Mouse (Mus musculus) midbrain, embryonic 11.5 days (tissue): Measurements from ENCODE around the gene Bcs1l. TPM values are rescaled to one million over a fixed set of nuclear protein-coding genes. Genes with fewer than 3 reads are reported as not detected.

Experiments
- ATAC-seq: fragments of 200-750 bp; cut with Nextera tagmentation; 2 replicates; pipeline ENCODE4 v1.8.0; 2017; ENCODE audit warnings: moderate TSS enrichment, moderate library complexity; ENCODE audit not compliant: low FRiP score
- DNase-seq: peaks from one replicate; pipeline ENCODE4 v3.0.0; 2015; ENCODE audit warnings: low spot score; ENCODE audit errors: missing footprints
- H3K27ac ChIP-seq: fragments of 300-500 bp; sonication (generic); 2 replicates; pipeline ENCODE4 v1.5.1; 2014; ENCODE audit warnings: low read depth, low read length
- H3K27me3 ChIP-seq: fragments of 300-500 bp; sonication (generic); 2 replicates; pipeline ENCODE4 v1.6.1; 2014; ENCODE audit warnings: mild to moderate bottlenecking, low read length, moderate library complexity, mixed read lengths; ENCODE audit not compliant: control insufficient read depth, insufficient read depth
- H3K36me3 ChIP-seq: fragments of 300-500 bp; sonication (generic); 2 replicates; pipeline ENCODE4 v1.6.1; 2014; ENCODE audit warnings: mild to moderate bottlenecking, low read length, moderate library complexity, mixed read lengths; ENCODE audit not compliant: control insufficient read depth, insufficient read depth
- H3K4me1 ChIP-seq: fragments of 300-500 bp; sonication (generic); 2 replicates; pipeline ENCODE4 v1.6.1; 2014; ENCODE audit warnings: low read length; ENCODE audit not compliant: control insufficient read depth, insufficient read depth
- H3K4me2 ChIP-seq: fragments of 300-500 bp; sonication (generic); 2 replicates; pipeline ENCODE4 v1.6.1; 2014; ENCODE audit warnings: mild to moderate bottlenecking, moderate library complexity
- H3K4me3 ChIP-seq: fragments of 300-500 bp; sonication (generic); 2 replicates; pipeline ENCODE4 v1.5.1; 2014; ENCODE audit warnings: low read depth, low read length
- H3K9ac ChIP-seq: fragments of 300-500 bp; sonication (generic); 2 replicates; pipeline ENCODE4 v1.6.1; 2014; ENCODE audit warnings: low read length
- H3K9me3 ChIP-seq: fragments of 300-500 bp; sonication (generic); 2 replicates; pipeline ENCODE4 v1.6.1; 2016; ENCODE audit warnings: low read length; ENCODE audit not compliant: control insufficient read depth
- WGBS: fragments of 180-500 bp; shearing (Covaris S2); extraction: QIAGEN DNeasy Blood & Tissue Kit; methylation state at CpG from one replicate; pipeline ENCODE4 v1.1.7; 2014; 5-methylcytosine and 5-hydroxymethylcytosine counted together
- microRNA-seq: library from miRNA; unstranded; fragments of <30 nt; microRNA quantifications from one replicate; pipeline ENCODE4, GENCODE M21; 2017
- polyA plus RNA-seq: library from polyadenylated mRNA; unstranded; fragments of >200 nt; fragmentation: Nextera tagmentation; extraction: Ambion mirVana; gene quantifications from 2 replicates; pipeline ENCODE4 v1.2.1, GENCODE M21; 2014

The Bcs1l gene
- polyA plus RNA-seq, 1 experiment from 2014 or later, result 22.0 TPM

GRCm38 (mm10) chr1:74632734-74633133, 44.6 kb downstream of the Bcs1l start:
- Histone ChIP-seq H3K4me2 (no peak overlapping the region), H3K9ac (no peak overlapping the region), H3K4me3 (no peak overlapping the region), H3K4me1 (no peaks in the 10 kb centered on the region), H3K9me3 (no peaks in the 10 kb centered on the region), H3K36me3 (peaks cover 6% of the 10 kb centered on the region), H3K27ac (no peak overlapping the region), H3K27me3 (no peaks in the 10 kb centered on the region)
- WGBS, result 86% methylated on average over 4 of the region's 4 CpGs
- DNase-seq, result no peak
- ATAC-seq, result no peak

Small RNAs within 50 kb of the gene (microRNA-seq; reads per million reads assigned to microRNA genes)
- not detected for gene Gm25035

Other genes with a start within 250 kb of the Bcs1l start
- gene Catip, start 226.2 kb upstream of the Bcs1l start, polyA plus RNA-seq, result 0.05 and 0.22 TPM in 2 replicates
- gene Slc11a1, start 213.1 kb upstream of the Bcs1l start, polyA plus RNA-seq, result 1.6 and 2.1 TPM in 2 replicates
- 33.4 and 37.9 TPM in 2 replicates for gene Ctdsp1, start 196.8 kb upstream of the Bcs1l start, polyA plus RNA-seq
- 0.19 and 0.23 TPM in 2 replicates for gene Vil1, start 178.9 kb upstream of the Bcs1l start, polyA plus RNA-seq
- 100.0 and 107 TPM in 2 replicates for gene Cnot9, start 82.2 kb upstream of the Bcs1l start, polyA plus RNA-seq
- gene Plcd4, start 45.4 kb upstream of the Bcs1l start, polyA plus RNA-seq, result 1.2 and 1.4 TPM in 2 replicates
- gene Usp37, start 44.0 kb upstream of the Bcs1l start, polyA plus RNA-seq, result 46.9 and 52.3 TPM in 2 replicates
- 6.9 and 8.3 TPM in 2 replicates for gene Zfp142, start within 50 bp of the Bcs1l start, polyA plus RNA-seq
- 9.0 and 11.4 TPM in 2 replicates for gene Rnf25, start 13.1 kb downstream of the Bcs1l start, polyA plus RNA-seq
- gene Stk36, start 13.2 kb downstream of the Bcs1l start, polyA plus RNA-seq, result 16.1 and 18.5 TPM in 2 replicates
- gene Ttll4, start 73.5 kb downstream of the Bcs1l start, polyA plus RNA-seq, result 40.5 and 41.8 TPM in 2 replicates
- 6.7 and 7.1 TPM in 2 replicates for gene Cyp27a1, start 125.3 kb downstream of the Bcs1l start, polyA plus RNA-seq
- gene Prkag3, start 160.9 kb downstream of the Bcs1l start, polyA plus RNA-seq, result not detected in 2 replicates
- gene Wnt6, start 183.6 kb downstream of the Bcs1l start, polyA plus RNA-seq, result 3.3 and 3.4 TPM in 2 replicates
- gene Wnt10a, start 203.2 kb downstream of the Bcs1l start, polyA plus RNA-seq, result 1.4 and 2.3 TPM in 2 replicates